Mouse (Mus musculus): ENCODE data around the gene Capzb.

Gene Capzb

GRCm38 (mm10) chr4:139192499-139193175 is at the start of gene Capzb:
Capzb (plus strand) TSS chr4:139192899.
- peak; percentile 98 for DNase-seq

- no peak for DNase-seq
Measured at GRCm38 (mm10) chr4:139142985-139143384, 49.7 kb upstream of the Capzb start.

GRCm38 (mm10) chr4:139144577-139144976 is 48.1 kb upstream of the Capzb start:
- no peak for DNase-seq

- DNase-seq: no peak
Measured at GRCm38 (mm10) chr4:139145156-139145555, 47.5 kb upstream of the Capzb start.

- peak; percentile 27 for DNase-seq
Measured at GRCm38 (mm10) chr4:139146760-139147159, 45.9 kb upstream of the Capzb start.

GRCm38 (mm10) chr4:139151370-139151769 is 41.3 kb upstream of the Capzb start:
- no peak for DNase-seq

GRCm38 (mm10) chr4:139154576-139155307 is 38.0 kb upstream of the Capzb start:
- peak; percentile 50 for DNase-seq

GRCm38 (mm10) chr4:139156538-139156937 is 36.2 kb upstream of the Capzb start:
- DNase-seq: no peak

- DNase-seq: no peak
Measured at GRCm38 (mm10) chr4:139158350-139158749, 34.3 kb upstream of the Capzb start.

- no peak for DNase-seq
Measured at GRCm38 (mm10) chr4:139161076-139161475, 31.6 kb upstream of the Capzb start.

- no peak for DNase-seq
Measured at GRCm38 (mm10) chr4:139164082-139164481, 28.6 kb upstream of the Capzb start.

GRCm38 (mm10) chr4:139165259-139165658 is 27.4 kb upstream of the Capzb start:
- no peak for DNase-seq

GRCm38 (mm10) chr4:139166244-139166643 is 26.5 kb upstream of the Capzb start:
- DNase-seq: no peak

- no peak for DNase-seq
Measured at GRCm38 (mm10) chr4:139167107-139167506, 25.6 kb upstream of the Capzb start.

GRCm38 (mm10) chr4:139168985-139169747 is 23.5 kb upstream of the Capzb start:
- DNase-seq: peak; percentile 62

- DNase-seq: no peak
Measured at GRCm38 (mm10) chr4:139169748-139170279, 22.9 kb upstream of the Capzb start.

- DNase-seq: peak; percentile 59
Measured at GRCm38 (mm10) chr4:139175061-139175971, 17.4 kb upstream of the Capzb start.

GRCm38 (mm10) chr4:139176023-139176422 is 16.7 kb upstream of the Capzb start:
- DNase-seq: peak; percentile 59

- DNase-seq: no peak
Measured at GRCm38 (mm10) chr4:139177921-139178320, 14.8 kb upstream of the Capzb start.

- DNase-seq: no peak
Measured at GRCm38 (mm10) chr4:139178377-139178776, 14.3 kb upstream of the Capzb start.

GRCm38 (mm10) chr4:139179218-139179617 is 13.5 kb upstream of the Capzb start:
- no peak for DNase-seq
